Mouse (Mus musculus) testis, postnatal 14 days (tissue): Measurements from ENCODE around the gene Adam20.
"Not testable (repeated sequence)": the region's sequence is repeated elsewhere in the genome, so short reads cannot be mapped to it uniquely, and the experiment has no call there.

Source experiments
- DNase-seq: peaks from one replicate; pipeline ENCODE4 v3.0.0; 2021; ENCODE audit warnings: low spot score

The Adam20 gene

GRCm38 (mm10) chr8:40792973-40793372, at the start of gene Adam20:
Gene Adam20, plus strand, starts transcription at chr8:40793273.
- not testable (repeated sequence) for DNase-seq

DNA sequence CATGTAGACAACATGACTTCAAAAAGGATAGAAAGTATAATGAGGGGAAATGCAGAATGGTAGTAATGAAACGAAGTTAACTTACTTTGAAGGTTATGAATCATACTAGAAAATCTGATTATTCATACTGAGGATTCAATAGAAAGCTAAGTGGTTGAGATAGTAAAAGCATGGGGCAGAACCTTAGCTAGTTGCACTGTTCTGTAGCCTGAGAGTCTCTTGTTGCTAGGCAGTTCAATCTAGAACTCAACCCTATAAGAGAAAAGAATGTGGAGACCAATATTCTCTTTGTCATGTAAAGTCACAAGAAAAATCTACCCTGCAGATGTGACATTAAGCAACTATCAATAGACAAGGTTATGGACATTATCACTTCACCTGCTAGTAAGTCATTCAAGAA, 41.2 kb upstream of the Adam20 start, which contains the start of gene Adam25:
Gene Adam25 (plus strand): TSS at position 301 of the 400 bp plus-strand sequence.
- DNase-seq = not testable (repeated sequence)

DNA sequence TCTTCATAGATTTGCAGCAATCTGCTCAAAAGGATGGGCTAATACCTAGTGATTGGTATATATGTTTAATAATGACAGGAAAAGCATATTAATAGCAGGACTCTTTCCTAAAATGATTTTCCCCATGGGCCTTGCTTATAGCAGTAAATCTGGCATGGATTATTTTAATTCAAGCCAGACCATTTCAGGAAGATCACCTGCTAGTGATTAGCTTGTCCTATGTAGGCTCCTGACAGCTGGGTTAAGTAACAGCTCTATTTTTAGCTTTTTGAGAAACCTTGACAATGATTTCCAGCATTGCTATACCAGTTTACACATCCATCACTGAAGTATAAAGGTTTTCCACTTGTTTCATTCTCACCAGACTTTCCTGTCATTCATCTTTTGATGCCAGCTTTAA, 9.8 kb upstream of the Adam20 start:
- DNase-seq = no peak

DNA sequence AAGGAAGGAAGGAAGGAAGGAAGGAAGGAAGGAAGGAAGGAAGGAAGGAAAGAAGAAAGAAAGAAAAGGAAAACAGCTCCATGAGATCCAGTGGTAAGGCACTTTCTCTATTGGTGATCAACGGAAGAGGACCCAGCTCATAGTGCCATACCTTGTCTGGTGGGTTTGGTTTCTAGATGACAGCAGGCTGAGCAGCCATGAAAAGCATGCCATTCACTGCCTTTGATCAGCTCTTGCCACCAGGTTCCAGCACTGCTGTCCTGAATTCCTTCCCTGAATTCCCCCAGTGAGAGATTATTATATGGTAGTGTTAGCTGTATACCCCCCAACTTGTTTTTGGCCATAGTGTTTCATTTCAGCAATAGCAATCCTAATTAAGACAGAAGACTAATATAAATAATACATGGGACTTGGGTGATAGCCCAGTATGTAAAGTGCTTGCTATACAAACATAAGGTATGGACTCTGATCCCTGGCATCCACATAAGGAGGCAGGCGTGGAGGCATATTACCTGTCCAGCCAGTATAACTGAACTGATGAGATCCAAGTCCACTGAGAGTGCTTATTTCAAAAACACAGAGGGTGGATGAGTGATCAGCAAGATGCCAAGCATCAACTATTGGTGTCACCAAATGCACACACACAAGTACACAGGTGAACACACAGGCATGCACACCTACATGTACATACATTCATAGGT, 10.5 kb downstream of the Adam20 start:
- no peak for DNase-seq
